ENCODE assay signal across 18 mouse cellular contexts in genomic region chr8:111898586-111898985, GRCm38 (mm10). TPM values are rescaled to one million over a fixed set of nuclear protein-coding genes. Genes with fewer than 3 reads are reported as not detected.
"Had no signal": no experiment of that assay in that cellular context is flagged by ENCODE, and none has a peak within 500 bp of the region (broad histone marks: within the 10 kb centered on the region; RNA-seq: fewer than 3 reads in every experiment).

No protein-coding gene starts in this region.

- H3K36me3 ChIP-seq: intestine, embryonic 15.5 days; limb, embryonic 10.5 days; liver, embryonic 13.5 days; midbrain, embryonic 15.5 days; neural tube, embryonic 12.5 days had no signal

- H3K9me3 ChIP-seq: intestine, embryonic 15.5 days; limb, embryonic 10.5 days; liver, embryonic 13.5 days; midbrain, embryonic 15.5 days; neural tube, embryonic 12.5 days had no signal

- DNase-seq: kidney, adult 18-20 months; kidney, postnatal 10 days; kidney, postnatal 4 days; liver, embryonic 13.5 days; liver, postnatal 0 days; right cerebral cortex, adult 18-20 months; right cerebral cortex, postnatal 25 days; thymus, postnatal 14 days had no signal

- H3K27me3 ChIP-seq: intestine, embryonic 15.5 days; midbrain, embryonic 15.5 days; neural tube, embryonic 12.5 days had no signal

- ATAC-seq: intestine, embryonic 15.5 days; liver, postnatal 0 days; midbrain, embryonic 15.5 days had no signal

- H3K4me3 ChIP-seq: intestine, embryonic 15.5 days; layer of hippocampus, adult 2 months; limb, embryonic 10.5 days; liver, embryonic 13.5 days; megakaryocyte, embryonic 14.5 days; midbrain, embryonic 15.5 days; neural tube, embryonic 12.5 days had no signal

- H3K4me1 ChIP-seq: intestine, embryonic 15.5 days; liver, embryonic 13.5 days; midbrain, embryonic 15.5 days; neural tube, embryonic 12.5 days had no signal

- H3K4me2 ChIP-seq: intestine, embryonic 15.5 days; liver, embryonic 13.5 days; midbrain, embryonic 11.5 days; midbrain, embryonic 15.5 days; neural tube, embryonic 12.5 days had no signal

- H3K9ac ChIP-seq: intestine, embryonic 15.5 days; liver, embryonic 13.5 days; liver, postnatal 0 days; midbrain, embryonic 15.5 days; neural tube, embryonic 12.5 days had no signal

- H3K27ac ChIP-seq: intestine, embryonic 15.5 days; layer of hippocampus, adult 2 months; limb, embryonic 10.5 days; liver, embryonic 13.5 days; macrophage; midbrain, embryonic 15.5 days; neural tube, embryonic 12.5 days; stomach, postnatal 0 days had no signal

RNA-seq across cellular contexts. Expression of gene Chst5, which starts 11.7 kb away (rescaled TPM):
- total RNA-seq: monocyte, adult 5-6 weeks had no signal
- polyA plus RNA-seq: liver, embryonic 13.5 days; liver, postnatal 0 days; macrophage had no signal

RNA-seq across cellular contexts. Expression of gene Tmem231, which starts 35.1 kb away (rescaled TPM):
- total RNA-seq: monocyte, adult 5-6 weeks had no signal
